Mouse (Mus musculus) limb, embryonic 15.5 days (tissue): ENCODE measurements around the gene Atp6v1b1. TPM values are rescaled to one million over a fixed set of nuclear protein-coding genes. Genes with fewer than 3 reads are reported as not detected.

Experiments
- ATAC-seq: fragments of 200-750 bp; cut with Nextera tagmentation; 2 replicates; pipeline ENCODE4 v1.8.0; 2017; ENCODE audit warnings: low read depth, moderate TSS enrichment; ENCODE audit not compliant: insufficient number of reproducible peaks, low FRiP score, low TSS enrichment
- H3K27ac ChIP-seq: fragments of 300-500 bp; sonication (generic); 2 replicates; pipeline ENCODE4 v1.5.1; 2015; ENCODE audit warnings: moderate library complexity, mild to moderate bottlenecking, inconsistent platforms
- H3K27me3 ChIP-seq: fragments of 300-500 bp; sonication (generic); 2 replicates; pipeline ENCODE4 v1.6.1; 2015; ENCODE audit warnings: inconsistent platforms
- H3K36me3 ChIP-seq: fragments of 300-500 bp; sonication (generic); 2 replicates; pipeline ENCODE4 v1.6.1; 2015; ENCODE audit warnings: inconsistent platforms
- H3K4me1 ChIP-seq: fragments of 300-500 bp; sonication (generic); 2 replicates; pipeline ENCODE4 v1.6.1; 2015; ENCODE audit warnings: inconsistent platforms
- H3K4me2 ChIP-seq: fragments of 300-500 bp; sonication (generic); 2 replicates; pipeline ENCODE4 v1.6.1; 2015; ENCODE audit warnings: mild to moderate bottlenecking, inconsistent platforms
- H3K4me3 ChIP-seq: fragments of 300-500 bp; sonication (generic); 2 replicates; pipeline ENCODE4 v1.5.1; 2015; ENCODE audit warnings: mild to moderate bottlenecking, inconsistent platforms
- H3K9ac ChIP-seq: fragments of 300-500 bp; sonication (generic); 2 replicates; pipeline ENCODE4 v1.6.1; 2015; ENCODE audit warnings: inconsistent platforms
- H3K9me3 ChIP-seq: fragments of 300-500 bp; sonication (generic); 2 replicates; pipeline ENCODE4 v1.6.1; 2016; ENCODE audit warnings: inconsistent platforms
- WGBS: fragments of 180-500 bp; shearing (Covaris S2); methylation state at CpG from one replicate; pipeline ENCODE4 v1.1.7; 2015; 5-methylcytosine and 5-hydroxymethylcytosine counted together
- polyA plus RNA-seq: library from polyadenylated mRNA; unstranded; fragments of >200 nt; fragmentation: Nextera tagmentation; extraction: Ambion mirVana; gene quantifications from 2 replicates; pipeline ENCODE4 v1.2.1, GENCODE M21; 2015

Atp6v1b1 gene
- polyA plus RNA-seq: not detected in 2 replicates

GRCm38 (mm10) chr6:83742761-83743160, at the start of gene Atp6v1b1:
Gene Atp6v1b1, plus strand, starts transcription at chr6:83742990.
- Histone ChIP-seq H3K4me2 (no peak within 1 kb of the TSS), H3K9me3 (no peaks in the 10 kb centered on the region), H3K27me3 (peaks cover 6% of the 10 kb centered on the region; the same call in 1 of the 2 replicates), H3K9ac (no peak within 1 kb of the TSS), H3K4me1 (0 out of 2 replicates have a peak, but pooled peaks cover 7% of the 10 kb centered on the region), H3K36me3 (no peaks in the 10 kb centered on the region), H3K27ac (no peak within 1 kb of the TSS), H3K4me3 (no peak within 1 kb of the TSS)
- no peak for ATAC-seq
- WGBS: 59% methylated on average over 5 of the region's 5 CpGs

DNA sequence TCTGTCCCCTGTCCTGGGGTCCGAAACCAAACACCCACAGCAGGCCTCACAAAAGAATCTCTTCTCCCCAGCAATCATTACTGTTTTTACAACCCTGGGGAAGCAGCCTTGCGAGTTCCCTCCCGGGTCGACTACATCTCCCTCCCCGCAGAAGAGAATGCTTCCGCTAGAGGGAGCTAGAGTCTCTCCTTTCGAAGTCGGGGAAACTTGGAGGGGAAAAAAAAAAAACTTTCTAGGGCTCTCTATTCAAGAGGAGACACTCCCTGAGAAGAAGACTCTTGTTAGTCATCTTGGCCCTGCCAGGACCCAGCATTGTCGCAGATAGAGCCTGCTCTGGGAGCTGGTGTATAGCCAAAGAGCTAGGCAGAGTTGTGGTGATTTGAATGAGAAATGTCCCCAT, 49.0 kb upstream of the Atp6v1b1 start:
- 2% methylated on average over 9 of the region's 9 CpGs for WGBS
- Histone ChIP-seq H3K27me3 (peaks cover 96% of the 10 kb centered on the region), H3K9ac (no peak overlapping the region), H3K4me2 (no peak overlapping the region), H3K4me3 (no peak overlapping the region), H3K36me3 (no peaks in the 10 kb centered on the region), H3K4me1 (0 out of 2 replicates have a peak, but pooled peaks cover 7% of the 10 kb centered on the region), H3K27ac (no peak overlapping the region), H3K9me3 (no peaks in the 10 kb centered on the region)
- no peak for ATAC-seq

- no peaks in the 10 kb centered on the region for H3K9me3 ChIP-seq
- 0 out of 2 replicates have a peak, but pooled peaks cover 7% of the 10 kb centered on the region for H3K4me1 ChIP-seq
- no peak overlapping the region for H3K27ac ChIP-seq
- no peak overlapping the region for H3K4me3 ChIP-seq
- 6% methylated on average over 3 of the region's 3 CpGs for WGBS
- peaks cover 97% of the 10 kb centered on the region for H3K27me3 ChIP-seq
- H3K36me3 ChIP-seq: no peaks in the 10 kb centered on the region
- no peak for ATAC-seq
- H3K9ac ChIP-seq: no peak overlapping the region
- H3K4me2 ChIP-seq: no peak overlapping the region
These were observed 47.1 kb upstream of the Atp6v1b1 start for GRCm38 (mm10) chr6:83695731-83696130.

DNA sequence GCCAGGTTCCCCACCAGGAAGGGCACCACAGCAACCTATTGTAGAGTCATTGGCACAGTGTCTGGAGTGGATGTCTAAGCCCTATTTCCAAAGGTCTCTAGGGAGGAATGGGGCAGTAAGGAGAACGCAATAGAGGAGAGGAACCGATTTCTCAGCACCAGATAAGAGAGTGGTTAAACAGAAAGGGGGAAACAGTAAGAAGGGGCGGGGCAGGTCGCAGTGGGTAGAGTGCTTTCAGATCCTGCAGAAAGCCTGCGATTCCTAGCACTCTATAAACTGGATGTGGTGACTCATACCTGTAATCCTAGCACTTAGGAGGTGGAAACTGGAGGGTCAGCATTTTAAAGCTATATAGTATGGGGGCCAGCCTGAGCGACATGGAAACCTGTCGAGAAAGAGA, 46.1 kb upstream of the Atp6v1b1 start:
- Histone ChIP-seq H3K9me3 (no peaks in the 10 kb centered on the region), H3K27me3 (peaks cover 96% of the 10 kb centered on the region), H3K4me1 (0 out of 2 replicates have a peak, but pooled peaks cover 7% of the 10 kb centered on the region), H3K4me2 (no peak overlapping the region), H3K27ac (no peak overlapping the region), H3K9ac (no peak overlapping the region), H3K36me3 (no peaks in the 10 kb centered on the region), H3K4me3 (no peak overlapping the region)
- 2% methylated on average over 7 of the region's 7 CpGs for WGBS
- no peak for ATAC-seq

DNA sequence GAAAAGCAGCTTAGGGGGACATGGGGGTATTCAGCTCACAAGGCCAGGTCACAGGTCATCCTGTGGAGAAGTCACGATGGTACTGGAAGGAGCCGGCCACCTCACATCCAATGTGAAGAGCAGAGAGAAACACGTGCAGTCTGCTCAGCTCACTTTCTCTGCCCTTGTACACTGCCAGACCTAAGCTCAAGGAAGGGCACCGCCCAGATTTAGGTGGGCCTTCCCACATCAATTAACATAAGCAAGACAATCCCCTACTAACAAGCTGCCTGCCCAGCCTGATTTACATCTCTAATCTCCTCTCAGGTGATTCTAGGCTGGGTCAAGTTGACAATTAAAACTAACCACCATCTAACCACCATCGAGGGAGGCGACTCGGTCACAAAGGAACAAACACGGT, 44.9 kb upstream of the Atp6v1b1 start:
- Histone ChIP-seq H3K4me3 (no peak overlapping the region), H3K27ac (no peak overlapping the region), H3K27me3 (peaks cover 94% of the 10 kb centered on the region), H3K9me3 (no peaks in the 10 kb centered on the region), H3K36me3 (no peaks in the 10 kb centered on the region), H3K4me1 (peaks cover 17% of the 10 kb centered on the region), H3K4me2 (no peak overlapping the region), H3K9ac (no peak overlapping the region)
- WGBS: 6% methylated on average over 8 of the region's 8 CpGs
- ATAC-seq: no peak

GRCm38 (mm10) chr6:83699971-83700370, 42.8 kb upstream of the Atp6v1b1 start:
- 8% methylated on average over 5 of the region's 5 CpGs for WGBS
- H3K4me3 ChIP-seq: no peak overlapping the region
- H3K9ac ChIP-seq: no peak overlapping the region
- no peak for ATAC-seq
- no peaks in the 10 kb centered on the region for H3K36me3 ChIP-seq
- no peak overlapping the region for H3K27ac ChIP-seq
- no peak overlapping the region for H3K4me2 ChIP-seq
- peaks cover 93% of the 10 kb centered on the region for H3K27me3 ChIP-seq
- H3K4me1 ChIP-seq: peaks cover 14% of the 10 kb centered on the region
- H3K9me3 ChIP-seq: no peaks in the 10 kb centered on the region

GRCm38 (mm10) chr6:83701001-83701400, 41.8 kb upstream of the Atp6v1b1 start:
- Histone ChIP-seq H3K4me1 (peaks cover 14% of the 10 kb centered on the region), H3K4me3 (no peak overlapping the region), H3K27me3 (peaks cover 93% of the 10 kb centered on the region), H3K36me3 (no peaks in the 10 kb centered on the region), H3K4me2 (no peak overlapping the region), H3K9ac (no peak overlapping the region), H3K9me3 (no peaks in the 10 kb centered on the region), H3K27ac (no peak overlapping the region)
- 2% methylated on average over 11 of the region's 11 CpGs for WGBS
- ATAC-seq: no peak

- Histone ChIP-seq H3K36me3 (no peaks in the 10 kb centered on the region), H3K27me3 (peaks cover 93% of the 10 kb centered on the region), H3K9ac (no peak overlapping the region), H3K4me1 (peaks cover 19% of the 10 kb centered on the region), H3K4me3 (peak overlapping the region; percentile 23), H3K9me3 (no peaks in the 10 kb centered on the region), H3K4me2 (peak overlapping the region; percentile 33), H3K27ac (no peak overlapping the region)
- ATAC-seq: 0 out of 2 replicates have a peak, but pooled peaks have one; percentile 32
- WGBS: 3% methylated on average over 53 of the region's 53 CpGs
These were observed 40.4 kb upstream of the Atp6v1b1 start for GRCm38 (mm10) chr6:83702146-83702999.

DNA sequence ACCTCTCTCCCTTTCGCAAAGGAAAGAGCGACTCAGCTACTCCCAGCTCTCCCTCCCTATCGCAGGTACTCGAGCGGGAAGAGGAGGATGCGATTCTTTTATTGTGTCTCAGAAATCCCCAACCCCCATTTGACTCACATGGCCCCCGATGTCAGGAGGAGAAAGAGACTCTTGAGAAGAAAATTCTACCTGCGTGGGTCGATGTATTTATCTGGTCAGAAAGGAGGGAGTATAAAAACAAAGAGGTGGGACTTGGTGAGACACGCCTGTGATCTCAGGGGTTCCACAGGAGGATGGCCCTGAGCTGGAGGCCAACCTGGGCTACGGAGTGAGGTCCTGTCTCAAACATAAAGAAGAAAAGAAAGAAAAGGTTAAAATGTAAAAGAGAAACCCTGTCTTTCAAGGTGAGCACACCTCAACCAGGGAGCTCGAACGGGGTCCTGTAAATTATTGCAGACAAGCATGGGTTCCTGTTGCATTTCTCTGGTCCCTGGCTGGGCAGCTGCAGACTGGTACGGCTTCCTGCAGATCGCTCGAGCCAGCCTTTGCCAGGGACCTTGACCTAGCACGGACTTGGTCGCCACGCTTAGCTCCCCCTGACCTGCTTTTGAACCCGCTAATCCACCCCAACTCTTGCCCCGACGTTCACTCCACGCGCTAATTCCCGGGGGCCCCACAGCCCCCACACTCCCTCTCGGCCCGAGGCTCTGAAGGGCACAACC, 39.6 kb upstream of the Atp6v1b1 start:
- H3K9ac ChIP-seq: no peak overlapping the region
- ATAC-seq: no peak
- peaks cover 93% of the 10 kb centered on the region for H3K27me3 ChIP-seq
- H3K4me2 ChIP-seq: no peak overlapping the region
- no peak overlapping the region for H3K27ac ChIP-seq
- H3K4me1 ChIP-seq: peaks cover 19% of the 10 kb centered on the region
- WGBS: 5% methylated on average over 27 of the region's 27 CpGs
- H3K9me3 ChIP-seq: no peaks in the 10 kb centered on the region
- no peak overlapping the region for H3K4me3 ChIP-seq
- H3K36me3 ChIP-seq: no peaks in the 10 kb centered on the region

- Histone ChIP-seq H3K4me1 (peaks cover 19% of the 10 kb centered on the region), H3K27me3 (peaks cover 93% of the 10 kb centered on the region), H3K4me3 (no peak overlapping the region), H3K9ac (no peak overlapping the region), H3K4me2 (no peak overlapping the region), H3K27ac (no peak overlapping the region), H3K36me3 (no peaks in the 10 kb centered on the region), H3K9me3 (no peaks in the 10 kb centered on the region)
- WGBS: 2% methylated on average over 10 of the region's 10 CpGs
- ATAC-seq: no peak
These were observed 39.1 kb upstream of the Atp6v1b1 start for GRCm38 (mm10) chr6:83703722-83704078.

GRCm38 (mm10) chr6:83704294-83704693, 38.5 kb upstream of the Atp6v1b1 start:
- no peak for ATAC-seq
- peaks cover 19% of the 10 kb centered on the region for H3K4me1 ChIP-seq
- H3K4me3 ChIP-seq: no peak overlapping the region
- H3K9me3 ChIP-seq: no peaks in the 10 kb centered on the region
- H3K27me3 ChIP-seq: peaks cover 93% of the 10 kb centered on the region
- WGBS: 8% methylated on average over 1 of the region's 1 CpGs
- H3K36me3 ChIP-seq: no peaks in the 10 kb centered on the region
- no peak overlapping the region for H3K27ac ChIP-seq
- no peak overlapping the region for H3K9ac ChIP-seq
- H3K4me2 ChIP-seq: no peak overlapping the region

GRCm38 (mm10) chr6:83704701-83705100, 38.1 kb upstream of the Atp6v1b1 start:
- WGBS: 25% methylated on average over 5 of the region's 5 CpGs
- Histone ChIP-seq H3K4me1 (peaks cover 19% of the 10 kb centered on the region), H3K4me2 (no peak overlapping the region), H3K27ac (no peak overlapping the region), H3K9ac (no peak overlapping the region), H3K4me3 (no peak overlapping the region), H3K9me3 (no peaks in the 10 kb centered on the region), H3K36me3 (no peaks in the 10 kb centered on the region), H3K27me3 (peaks cover 93% of the 10 kb centered on the region)
- ATAC-seq: no peak
